Mouse (Mus musculus) ES-Bruce4 (cell line): ENCODE measurements at regions not wholly inside any gene's neighbourhood (a gene's known extent, or its start where the extent isn't known, plus 50 kb on each side); places are given as distances from the start of the nearest gene placed in this dataset.

Experiments used
- H3K27ac ChIP-seq: 2 replicates; pipeline ENCODE4 v1.5.1; 2012; ENCODE audit warnings: low read length, inconsistent platforms; ENCODE audit not compliant: insufficient read depth
- H3K27me3 ChIP-seq: 2 replicates; pipeline ENCODE4 v1.6.1; 2012; ENCODE audit warnings: mild to moderate bottlenecking, low read length, inconsistent platforms; ENCODE audit not compliant: control insufficient read depth, poor library complexity, insufficient read depth, severe bottlenecking
- H3K36me3 ChIP-seq: 2 replicates; pipeline ENCODE4 v1.6.1; 2012; ENCODE audit warnings: inconsistent platforms, mild to moderate bottlenecking, low read length, moderate library complexity; ENCODE audit not compliant: control insufficient read depth, poor library complexity, insufficient read depth, severe bottlenecking
- H3K4me1 ChIP-seq: one replicate; pipeline ENCODE4 v1.8.1; 2011; ENCODE audit warnings: low read length; ENCODE audit not compliant: control insufficient read depth, insufficient read depth
- H3K4me3 ChIP-seq: 2 replicates; pipeline ENCODE4 v1.5.1; 2011; ENCODE audit warnings: low read depth, mild to moderate bottlenecking, low read length
- H3K9ac ChIP-seq: 2 replicates; pipeline ENCODE4 v1.6.1; 2012; ENCODE audit warnings: low read depth, mild to moderate bottlenecking, inconsistent platforms; ENCODE audit not compliant: poor library complexity, severe bottlenecking
- H3K9me3 ChIP-seq: replicated peaks from 2 replicates; pipeline ENCODE4 v1.6.1; 2012; ENCODE audit warnings: mild to moderate bottlenecking, low read length, inconsistent platforms; ENCODE audit not compliant: control insufficient read depth, poor library complexity, insufficient read depth, severe bottlenecking
- CTCF ChIP-seq: IDR thresholded peaks from one replicate; pipeline ENCODE4 v1.8.1; 2011; ENCODE audit warnings: low read depth, low read length
- EP300 ChIP-seq: IDR thresholded peaks from 2 replicates; pipeline ENCODE4 v1.6.1; 2011; ENCODE audit warnings: low read depth, low read length; ENCODE audit not compliant: insufficient read depth
- POLR2A ChIP-seq: IDR thresholded peaks from one replicate; pipeline ENCODE4 v1.8.1; 2011; ENCODE audit warnings: low read length; ENCODE audit not compliant: insufficient read depth

- Histone ChIP-seq H3K9ac (no peak overlapping the region), H3K27me3 (no peaks in the 10 kb centered on the region)
- TF ChIP-seq EP300 (no peak), CTCF (no peak), POLR2A (no peak)
These were observed 519.1 kb downstream of the Vrk1 start for GRCm38 (mm10) chr12:106529175-106529574.

DNA sequence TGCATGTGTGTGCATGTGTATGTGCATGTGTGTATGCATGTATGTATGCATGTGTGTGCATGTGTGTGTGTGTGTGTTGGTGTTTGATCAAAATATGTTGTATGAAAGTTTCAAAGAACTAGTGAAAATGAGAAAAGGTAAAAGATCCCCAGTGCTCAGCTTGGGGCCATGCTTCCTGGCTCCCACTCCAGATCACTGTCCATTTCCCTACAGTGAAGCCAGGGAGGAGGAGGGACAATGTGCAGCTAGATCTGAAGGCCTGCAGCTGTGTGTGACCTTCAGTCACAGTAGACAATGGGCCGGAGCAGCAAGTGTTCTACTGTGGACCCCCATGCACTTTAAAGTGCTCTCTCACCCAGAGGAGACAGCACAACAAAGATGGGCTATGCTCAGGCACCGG is 525.1 kb downstream of the Vrk1 start:
- H3K9me3 ChIP-seq = peaks cover 4% of the 10 kb centered on the region
- no peaks in the 10 kb centered on the region for H3K27me3 ChIP-seq
- H3K36me3 ChIP-seq = no peaks in the 10 kb centered on the region
- no peak overlapping the region for H3K27ac ChIP-seq
- TF ChIP-seq EP300 = no peak
- TF ChIP-seq CTCF = no peak
- TF ChIP-seq POLR2A = no peak
- H3K9ac ChIP-seq = no peak overlapping the region
- no peaks in the 10 kb centered on the region for H3K4me1 ChIP-seq
- H3K4me3 ChIP-seq = no peak overlapping the region

More at GRCm38 (mm10) chr12:106529175-106529574, 519.1 kb downstream of the Vrk1 start:
- H3K9me3 ChIP-seq = no peaks in the 10 kb centered on the region
- no peaks in the 10 kb centered on the region for H3K4me1 ChIP-seq
- H3K36me3 ChIP-seq = no peaks in the 10 kb centered on the region
- no peak overlapping the region for H3K27ac ChIP-seq
- no peak overlapping the region for H3K4me3 ChIP-seq

GRCm38 (mm10) chr12:106535628-106536288 is 525.7 kb downstream of the Vrk1 start:
- no peaks in the 10 kb centered on the region for H3K4me1 ChIP-seq
- TF ChIP-seq CTCF (no peak), POLR2A (no peak), EP300 (no peak)
- H3K9me3 ChIP-seq = peaks cover 4% of the 10 kb centered on the region
- H3K4me3 ChIP-seq = no peak overlapping the region
- H3K9ac ChIP-seq = no peak overlapping the region
- no peaks in the 10 kb centered on the region for H3K36me3 ChIP-seq
- H3K27me3 ChIP-seq = no peaks in the 10 kb centered on the region
- H3K27ac ChIP-seq = no peak overlapping the region

GRCm38 (mm10) chr12:106536289-106536636 is 526.2 kb downstream of the Vrk1 start:
- no peaks in the 10 kb centered on the region for H3K27me3 ChIP-seq
- H3K9ac ChIP-seq = no peak overlapping the region
- H3K9me3 ChIP-seq = peaks cover 4% of the 10 kb centered on the region
- H3K27ac ChIP-seq = no peak overlapping the region
- TF ChIP-seq EP300 (no peak), POLR2A (no peak), CTCF (no peak)
- no peaks in the 10 kb centered on the region for H3K4me1 ChIP-seq
- H3K4me3 ChIP-seq = no peak overlapping the region
- no peaks in the 10 kb centered on the region for H3K36me3 ChIP-seq

- no peak overlapping the region for H3K4me3 ChIP-seq
- no peak for TF ChIP-seq POLR2A
- TF ChIP-seq CTCF = no peak
- no peak for TF ChIP-seq EP300
These were observed 530.0 kb downstream of the Vrk1 start for GRCm38 (mm10) chr12:106540003-106540402.

GRCm38 (mm10) chr12:106559566-106559965 is 549.5 kb downstream of the Vrk1 start:
- no peaks in the 10 kb centered on the region for H3K4me1 ChIP-seq
- H3K27ac ChIP-seq = no peak overlapping the region
- no peaks in the 10 kb centered on the region for H3K36me3 ChIP-seq
- no peaks in the 10 kb centered on the region for H3K27me3 ChIP-seq
- H3K4me3 ChIP-seq = no peak overlapping the region
- no peaks in the 10 kb centered on the region for H3K9me3 ChIP-seq
- no peak overlapping the region for H3K9ac ChIP-seq
- TF ChIP-seq POLR2A = no peak
- no peak for TF ChIP-seq CTCF
- no peak for TF ChIP-seq EP300

More at GRCm38 (mm10) chr12:106540003-106540402, 530.0 kb downstream of the Vrk1 start:
- peaks cover 4% of the 10 kb centered on the region for H3K9me3 ChIP-seq
- H3K27me3 ChIP-seq = no peaks in the 10 kb centered on the region
- no peak overlapping the region for H3K27ac ChIP-seq
- H3K4me1 ChIP-seq = no peaks in the 10 kb centered on the region
- no peaks in the 10 kb centered on the region for H3K36me3 ChIP-seq
- H3K9ac ChIP-seq = no peak overlapping the region
